Mouse (Mus musculus): ENCODE measurements at regions not wholly inside any gene's neighbourhood (a gene's known extent, or its start where the extent isn't known, plus 50 kb on each side); places are given as distances from the start of the nearest gene placed in this dataset.

GRCm38 (mm10) chr14:105501792-105502632 is 243.6 kb downstream of the Ndfip2 start:
- DNase-seq (ENCODE audit: low read depth, low spot score), result peak; percentile 89

DNA sequence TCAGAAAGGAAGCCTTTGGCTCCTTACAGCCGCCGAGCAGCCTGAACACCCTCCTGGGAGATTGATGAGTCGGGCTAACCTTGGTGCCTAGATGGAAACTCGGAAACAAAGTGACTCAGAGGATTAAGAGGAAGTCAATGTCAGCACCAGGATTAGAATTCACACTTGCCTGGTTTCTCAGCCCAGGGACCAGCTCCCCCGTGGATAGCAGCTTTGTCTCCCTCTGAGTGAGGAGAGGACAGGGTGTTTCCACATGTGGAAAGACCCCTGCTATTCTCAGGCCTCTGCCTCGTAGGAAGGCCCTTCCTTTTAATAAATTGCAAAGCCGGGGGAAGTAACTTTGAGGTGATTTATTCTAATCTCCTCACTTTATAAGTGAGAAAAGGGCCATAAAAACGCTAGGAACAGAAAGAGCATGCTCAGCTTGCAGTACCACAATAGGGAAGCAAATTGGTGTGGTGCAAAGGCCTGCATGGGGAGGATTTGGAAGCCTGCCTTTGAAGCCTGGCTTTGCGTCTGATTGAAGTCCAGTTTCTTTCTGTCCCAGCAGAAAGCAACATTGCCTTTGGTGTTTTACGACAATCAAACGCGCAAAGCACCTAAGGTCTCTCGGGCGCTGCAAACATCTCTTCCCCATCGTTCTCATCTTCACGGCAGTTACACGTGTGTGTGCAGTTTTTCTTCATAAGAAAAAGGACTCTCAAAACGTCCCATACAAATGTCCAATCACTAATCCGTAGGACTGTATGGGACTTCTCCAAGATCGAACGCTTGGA is 242.8 kb downstream of the Ndfip2 start:
- DNase-seq (ENCODE audit: low read depth, low spot score), result peak; percentile 54

DNA sequence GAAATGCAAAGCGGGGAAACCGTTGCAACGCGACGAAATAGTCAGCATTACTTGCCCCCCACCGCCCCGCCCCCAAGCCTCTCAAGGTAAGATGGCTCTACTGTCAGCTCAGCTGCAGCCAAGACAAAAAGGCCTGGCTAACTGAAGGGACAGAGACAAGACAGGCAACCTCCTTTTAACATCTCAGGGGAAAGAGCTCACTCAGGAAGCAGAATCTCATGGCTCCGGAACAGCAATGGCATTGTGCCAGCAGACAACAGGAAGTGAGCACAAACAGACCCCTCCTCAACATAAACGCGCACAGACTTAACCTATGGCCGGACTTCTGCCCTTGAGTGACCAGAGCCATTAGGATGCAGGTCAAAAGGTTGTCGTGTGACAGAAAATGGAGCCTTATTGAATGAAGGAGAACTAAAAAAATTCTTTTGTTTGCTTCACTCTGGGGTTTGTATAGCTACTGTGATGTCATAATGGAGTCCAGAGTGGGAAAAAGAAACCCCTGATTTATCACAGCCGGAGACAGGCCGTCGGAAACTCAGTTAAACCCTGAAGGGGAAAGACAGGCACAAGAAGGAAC is 241.0 kb downstream of the Ndfip2 start:
- DNase-seq (ENCODE audit: low read depth, low spot score), result peak; percentile 22

GRCm38 (mm10) chr14:105498155-105498906 is 240.0 kb downstream of the Ndfip2 start:
- no peak for DNase-seq (ENCODE audit: low read depth, low spot score)

DNA sequence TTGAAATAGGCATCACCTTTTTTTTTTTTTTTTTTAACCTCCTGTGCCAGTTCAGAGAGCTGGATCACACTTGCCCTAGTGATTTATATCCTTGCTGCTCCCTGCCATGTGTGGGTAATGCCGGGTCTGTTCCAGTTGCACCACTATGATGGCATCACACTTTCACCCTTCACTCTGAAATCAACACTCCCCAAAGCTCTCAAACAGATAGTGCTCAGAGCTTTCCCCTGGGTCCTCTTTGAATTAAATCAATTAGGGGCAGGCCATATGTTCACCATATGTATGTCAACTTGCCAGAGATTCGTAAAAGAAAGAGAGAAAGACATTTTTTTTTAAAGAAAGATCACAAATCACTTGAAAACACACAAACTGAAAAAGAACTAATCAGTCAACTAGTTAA is 236.8 kb downstream of the Ndfip2 start:
- DNase-seq (ENCODE audit: low read depth, low spot score), result no peak

GRCm38 (mm10) chr14:105494415-105494814 is 236.0 kb downstream of the Ndfip2 start:
- DNase-seq (ENCODE audit: low read depth, low spot score), result no peak

- DNase-seq (ENCODE audit: low read depth, low spot score), result no peak
Measured at GRCm38 (mm10) chr14:105490158-105490557, 231.8 kb downstream of the Ndfip2 start.

DNA sequence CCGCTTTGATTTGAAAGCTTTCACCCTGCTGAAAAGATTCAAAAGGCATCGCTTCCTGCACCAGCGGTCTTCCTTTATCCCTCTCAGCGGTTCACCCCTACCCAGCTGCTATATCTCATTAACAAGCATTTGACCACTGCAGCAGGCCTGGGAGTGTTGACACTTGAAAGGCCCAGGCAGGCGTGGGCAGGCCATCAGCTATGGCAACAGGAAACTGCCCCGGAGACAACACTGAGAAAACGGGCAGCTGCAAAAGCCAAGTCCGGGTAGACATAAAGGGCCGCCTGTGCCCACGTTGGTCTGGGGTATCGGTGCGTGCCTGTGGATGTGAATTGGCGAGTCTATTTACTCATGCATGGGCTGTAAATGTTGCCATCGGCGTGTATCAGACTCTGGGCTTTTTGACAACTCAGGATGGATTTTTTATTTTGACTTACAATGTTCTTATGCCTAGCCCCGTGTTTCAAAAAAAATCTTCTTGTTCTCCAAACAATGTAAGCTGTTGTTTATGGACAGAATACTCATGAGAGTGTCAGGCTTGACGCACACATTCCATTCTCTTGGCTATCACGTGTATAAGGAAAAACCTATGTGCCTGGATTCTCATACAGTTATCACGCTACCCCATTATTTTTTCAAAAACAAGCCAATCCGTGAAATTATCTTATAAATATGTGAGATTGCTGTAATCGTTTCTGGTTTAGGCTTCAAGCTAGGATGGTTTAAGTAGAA is 225.1 kb downstream of the Ndfip2 start:
- peak; percentile 17 for DNase-seq (ENCODE audit: low read depth, low spot score)

GRCm38 (mm10) chr14:105482644-105483351 is 224.4 kb downstream of the Ndfip2 start:
- no peak for DNase-seq (ENCODE audit: low read depth, low spot score)

DNA sequence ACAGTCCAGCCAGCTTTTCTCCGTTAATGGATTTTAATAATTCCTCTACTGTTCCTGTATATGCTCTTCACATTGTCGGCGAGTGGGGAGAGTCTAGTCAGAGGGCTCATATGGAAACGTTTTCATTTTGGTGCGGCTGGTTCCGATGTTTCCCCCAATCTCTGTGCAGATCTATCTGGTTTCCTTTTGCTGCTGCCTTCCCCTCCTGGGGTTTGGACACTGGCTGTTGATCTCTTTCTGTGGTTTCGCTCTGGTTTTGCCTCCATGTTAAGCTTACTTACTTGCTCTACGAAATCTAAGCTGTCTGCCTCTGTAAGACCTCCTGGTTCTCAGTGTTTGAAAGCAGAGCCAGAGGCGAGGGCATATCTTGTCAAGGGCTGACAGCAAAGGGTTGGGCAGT is 221.7 kb downstream of the Ndfip2 start:
- DNase-seq (ENCODE audit: low read depth, low spot score), result no peak

DNA sequence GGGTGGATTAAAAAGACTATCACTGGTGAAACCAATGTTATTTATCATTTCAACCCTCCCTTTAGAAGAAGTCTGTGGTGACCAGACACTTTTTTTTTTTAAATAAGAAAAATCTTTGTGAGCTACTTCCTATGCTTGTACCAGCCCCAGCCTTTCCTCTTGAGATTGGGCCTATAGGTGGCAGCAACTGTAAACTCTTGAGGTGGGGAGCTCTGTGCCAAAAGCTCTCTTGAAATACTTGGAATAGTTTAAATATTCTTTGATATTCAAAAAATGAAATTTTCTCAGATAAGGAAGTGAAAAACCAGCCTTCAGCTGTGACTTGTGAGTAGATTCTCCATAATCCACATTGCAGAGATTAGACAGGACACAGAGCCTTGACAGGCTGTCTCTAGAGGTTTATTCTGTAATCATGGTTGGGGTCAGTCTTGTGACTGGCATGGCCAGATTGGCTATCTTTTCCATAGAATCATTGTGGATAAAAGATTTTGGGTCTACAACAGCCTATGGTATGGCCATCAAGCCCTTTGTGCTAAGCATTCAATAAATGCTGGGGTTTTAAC is 216.7 kb downstream of the Ndfip2 start:
- no peak for DNase-seq (ENCODE audit: low read depth, low spot score)

DNA sequence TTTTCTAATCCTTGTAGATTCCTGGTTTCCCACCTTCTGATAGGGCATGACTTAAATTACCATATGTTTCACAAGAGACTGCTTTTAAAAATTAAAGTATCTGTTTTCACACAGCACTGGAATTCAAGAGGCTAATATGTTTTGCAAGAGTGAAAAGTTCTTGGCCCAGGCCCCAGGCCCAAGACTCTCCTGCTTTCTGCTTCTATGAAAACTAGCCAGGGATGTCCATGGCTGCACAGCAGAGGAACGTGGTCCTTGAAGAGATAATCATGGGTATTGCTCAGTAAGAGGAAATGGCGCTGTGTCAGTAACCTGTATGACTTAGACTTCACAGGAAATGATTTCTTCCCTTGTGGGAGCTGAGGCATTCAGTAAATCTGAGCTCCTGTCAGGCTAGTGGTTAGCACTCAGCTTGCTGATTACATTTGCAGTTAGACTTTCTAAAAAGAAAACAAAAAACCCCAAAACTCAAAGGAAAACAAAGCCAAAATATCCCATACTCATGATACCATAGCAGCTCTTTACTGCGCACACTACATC is 190.6 kb downstream of the Ndfip2 start:
- DNase-seq (ENCODE audit: low read depth, low spot score), result no peak

DNA sequence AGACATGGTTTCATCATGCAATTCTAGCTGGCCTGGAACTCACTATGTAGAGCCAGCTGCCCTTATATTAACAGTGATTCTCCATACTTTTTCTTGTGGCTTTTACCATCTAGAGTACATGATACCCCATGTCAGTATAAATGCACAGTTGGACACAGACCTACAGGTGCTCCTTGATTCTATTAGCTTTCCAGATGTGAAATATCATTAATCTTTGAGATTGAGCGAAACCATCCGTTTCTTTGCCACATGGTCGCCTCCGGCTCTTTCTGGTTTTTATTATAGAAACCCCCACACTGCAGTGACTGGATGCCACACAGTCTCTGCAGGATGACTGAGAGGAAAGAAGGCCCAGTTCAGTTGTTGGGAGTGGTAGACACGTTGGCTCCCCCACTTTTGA is 188.7 kb downstream of the Ndfip2 start:
- no peak for DNase-seq (ENCODE audit: low read depth, low spot score)

GRCm38 (mm10) chr14:105435343-105435742 is 177.0 kb downstream of the Ndfip2 start:
- DNase-seq (ENCODE audit: low read depth, low spot score), result no peak

- DNase-seq (ENCODE audit: low read depth, low spot score), result no peak
Measured at GRCm38 (mm10) chr14:105433456-105433855, 175.1 kb downstream of the Ndfip2 start.

DNA sequence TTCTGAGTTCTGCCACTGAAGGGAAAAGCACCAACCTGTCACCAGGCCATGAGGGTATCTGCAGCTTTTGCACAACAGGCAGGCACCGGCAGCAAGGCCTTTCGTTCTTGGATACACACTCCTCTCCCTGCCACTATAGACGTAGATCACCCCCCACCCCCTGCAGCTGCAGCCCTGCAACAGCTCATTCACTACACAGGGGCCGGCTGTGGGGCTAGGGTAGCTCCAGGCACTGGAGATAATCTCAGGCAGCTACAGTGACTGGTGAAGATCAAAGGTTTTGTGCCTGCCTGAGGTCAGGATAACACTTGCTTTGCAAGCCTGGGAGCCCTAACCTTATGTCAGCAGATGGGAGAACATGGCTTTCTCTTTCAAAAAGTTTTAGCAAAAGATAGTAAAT is 174.3 kb downstream of the Ndfip2 start:
- no peak for DNase-seq (ENCODE audit: low read depth, low spot score)

GRCm38 (mm10) chr14:105431584-105431983 is 173.2 kb downstream of the Ndfip2 start:
- no peak for DNase-seq (ENCODE audit: low read depth, low spot score)

- no peak for DNase-seq (ENCODE audit: low read depth, low spot score)
Measured at GRCm38 (mm10) chr14:105429664-105430257, 171.4 kb downstream of the Ndfip2 start.

DNA sequence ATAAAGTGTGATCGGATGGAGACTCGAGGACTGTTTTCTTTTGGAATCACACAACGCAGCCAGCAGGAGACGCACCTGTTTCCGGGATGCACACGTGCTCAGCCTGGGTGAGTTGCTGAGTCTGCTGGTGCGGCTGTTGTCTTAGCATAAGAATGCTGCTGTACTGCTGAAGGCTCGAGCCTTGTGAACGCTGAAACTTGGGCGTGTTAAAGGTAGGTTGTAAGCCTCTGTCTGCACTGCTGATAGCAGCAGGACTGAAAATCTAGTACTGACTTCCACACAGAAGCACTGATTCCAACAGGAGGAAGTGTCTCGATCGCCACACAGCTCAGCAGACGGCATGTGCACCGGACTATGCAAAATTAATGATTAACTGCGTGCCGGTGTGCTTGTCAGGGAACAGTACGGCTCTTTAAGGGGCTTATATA is 169.1 kb downstream of the Ndfip2 start:
- peak; percentile 89 for DNase-seq (ENCODE audit: low read depth, low spot score)
